ENCODE assay signal across 18 mouse cellular contexts in the genomic region with DNA sequence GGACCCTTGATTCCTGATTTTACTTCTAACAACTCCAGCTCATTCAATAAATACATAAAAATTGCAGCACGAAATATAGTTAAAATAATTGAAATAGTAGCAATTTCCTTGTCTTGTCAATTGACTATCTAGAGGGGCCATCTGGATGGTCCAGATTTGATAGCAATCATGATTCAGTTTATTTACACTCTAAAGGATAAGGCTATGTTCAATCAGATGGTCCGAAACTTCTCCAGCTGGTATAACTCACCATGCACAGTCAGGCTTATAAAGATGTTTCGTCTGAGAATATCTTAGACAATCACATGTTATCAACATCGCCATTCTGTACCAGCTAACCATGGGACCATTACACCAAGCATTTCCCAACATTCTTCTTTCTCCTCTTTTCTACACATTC.
"Had no signal": no experiment of that assay in that cellular context is flagged by ENCODE, and none has a peak within 500 bp of the region (broad histone marks: within the 10 kb centered on the region; RNA-seq: fewer than 3 reads in every experiment).

No protein-coding gene starts in this region.

- H3K4me3 ChIP-seq: intestine, embryonic 15.5 days; liver, embryonic 13.5 days; midbrain, embryonic 12.5 days; myocyte; neural tube, embryonic 13.5 days; stomach, embryonic 15.5 days had no signal

- H3K27ac ChIP-seq: intestine, embryonic 15.5 days; kidney, postnatal 0 days; liver, embryonic 13.5 days; macrophage; midbrain, embryonic 12.5 days; neural tube, embryonic 13.5 days; stomach, embryonic 15.5 days had no signal

- H3K4me2 ChIP-seq: intestine, embryonic 15.5 days; liver, embryonic 13.5 days; lung, embryonic 14.5 days; midbrain, embryonic 12.5 days; neural tube, embryonic 13.5 days; stomach, embryonic 15.5 days had no signal

- H3K9me3 ChIP-seq: intestine, embryonic 15.5 days; liver, embryonic 13.5 days; midbrain, embryonic 12.5 days; neural tube, embryonic 13.5 days; stomach, embryonic 15.5 days had no signal

- H3K4me1 ChIP-seq: intestine, embryonic 15.5 days; liver, embryonic 13.5 days; midbrain, embryonic 12.5 days; neural tube, embryonic 13.5 days; stomach, embryonic 15.5 days had no signal

- H3K9ac ChIP-seq: intestine, embryonic 15.5 days; liver, embryonic 13.5 days; lung, embryonic 14.5 days; midbrain, embryonic 12.5 days; neural tube, embryonic 13.5 days; stomach, embryonic 15.5 days had no signal

- H3K36me3 ChIP-seq: intestine, embryonic 15.5 days; liver, embryonic 13.5 days; midbrain, embryonic 12.5 days; neural tube, embryonic 13.5 days; stomach, embryonic 15.5 days had no signal

- ATAC-seq: intestine, embryonic 15.5 days; lung, postnatal 0 days; midbrain, embryonic 16.5 days had no signal

- H3K27me3 ChIP-seq: intestine, embryonic 15.5 days; liver, embryonic 13.5 days; midbrain, embryonic 12.5 days; neural tube, embryonic 13.5 days; stomach, embryonic 15.5 days had no signal

- DNase-seq: kidney, adult 11 months; kidney, adult 9 months; kidney, postnatal 25 days; liver, embryonic 13.5 days; lung, embryonic 14.5 days; retina, postnatal 1 day; right cerebral cortex, postnatal 25 days; spleen, adult 18-20 months; thymus, postnatal 25 days had no signal
